Mouse (Mus musculus): ENCODE data around the gene Actr6. TPM values are rescaled to one million over a fixed set of nuclear protein-coding genes. Genes with fewer than 3 reads are reported as not detected.

The Actr6 gene
- polyA plus RNA-seq, 1 experiment from 2014 or later, result 21.5 TPM

DNA sequence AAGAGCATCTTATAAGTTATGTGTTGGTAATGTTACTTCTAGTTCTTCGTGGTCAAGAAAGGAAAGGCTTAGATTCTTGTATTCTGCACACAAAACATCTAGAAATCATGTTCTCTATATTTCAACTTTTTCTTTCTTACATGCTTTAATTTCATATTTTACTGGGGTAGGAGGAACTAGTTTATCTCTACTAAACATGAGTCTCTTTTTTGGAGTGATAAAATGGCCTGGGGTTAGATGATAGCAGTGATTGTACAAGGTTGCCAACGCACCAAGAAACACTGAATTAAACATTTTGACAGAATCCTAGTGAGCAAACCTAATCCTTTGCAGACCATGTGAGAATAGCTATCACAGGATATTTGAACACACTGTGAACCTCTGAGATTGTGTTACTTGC, 44.6 kb downstream of the Actr6 start:
- Histone ChIP-seq H3K36me3 (ENCODE audit: control insufficient read depth, insufficient read depth, low read length) (no peaks in the 10 kb centered on the region), H3K9ac (ENCODE audit: low read depth, low read length) (no peak overlapping the region), H3K27me3 (replicated peaks; ENCODE audit: control insufficient read depth, insufficient read depth, low read length) (no peaks in the 10 kb centered on the region), H3K27ac (ENCODE audit: low read length) (no peak overlapping the region), H3K4me3 (ENCODE audit: low read length) (no peak overlapping the region), H3K4me2 (ENCODE audit: low read depth, low read length) (no peak overlapping the region), H3K9me3 (ENCODE audit: control insufficient read depth, low read length) (no peaks in the 10 kb centered on the region), H3K4me1 (ENCODE audit: control insufficient read depth, insufficient read depth, low read length) (peaks cover 12% of the 10 kb centered on the region)
- 79% methylated on average over 2 of the region's 2 CpGs for WGBS
- ATAC-seq, result no peak

GRCm38 (mm10) chr10:89686139-89686808, 45.8 kb downstream of the Actr6 start, which contains the start of gene Scyl2:
Gene Scyl2, minus strand, starts transcription at chr10:89686285.
- no peaks in the 10 kb centered on the region for H3K27me3 ChIP-seq (replicated peaks; ENCODE audit: control insufficient read depth, insufficient read depth, low read length)
- ATAC-seq, result peak; percentile 99

GRCm38 (mm10) chr10:89685391-89686138, 46.5 kb downstream of the Actr6 start:
- Histone ChIP-seq H3K9ac (ENCODE audit: low read depth, low read length) (peak overlapping the region; percentile 96), H3K9me3 (ENCODE audit: control insufficient read depth, low read length) (no peaks in the 10 kb centered on the region), H3K4me3 (ENCODE audit: low read length) (peak overlapping the region; percentile 99), H3K36me3 (ENCODE audit: control insufficient read depth, insufficient read depth, low read length) (no peaks in the 10 kb centered on the region), H3K4me1 (ENCODE audit: control insufficient read depth, insufficient read depth, low read length) (peaks cover 15% of the 10 kb centered on the region), H3K27ac (ENCODE audit: low read length) (peak overlapping the region; percentile 83), H3K4me2 (ENCODE audit: low read depth, low read length) (peak overlapping the region; percentile 76), H3K27me3 (replicated peaks; ENCODE audit: control insufficient read depth, insufficient read depth, low read length) (no peaks in the 10 kb centered on the region)
- peak; percentile 80 for ATAC-seq
- WGBS, result 1% methylated on average over 51 of the region's 51 CpGs

More at GRCm38 (mm10) chr10:89686139-89686808, 45.8 kb downstream of the Actr6 start, which contains the start of gene Scyl2:
- Histone ChIP-seq H3K9ac (ENCODE audit: low read depth, low read length) (peak within 1 kb of the TSS; percentile 96), H3K4me1 (ENCODE audit: control insufficient read depth, insufficient read depth, low read length) (peaks cover 15% of the 10 kb centered on the region), H3K9me3 (ENCODE audit: control insufficient read depth, low read length) (no peaks in the 10 kb centered on the region), H3K4me3 (ENCODE audit: low read length) (peak within 1 kb of the TSS; percentile 99), H3K36me3 (ENCODE audit: control insufficient read depth, insufficient read depth, low read length) (no peaks in the 10 kb centered on the region), H3K4me2 (ENCODE audit: low read depth, low read length) (peak within 1 kb of the TSS; percentile 76), H3K27ac (ENCODE audit: low read length) (peak within 1 kb of the TSS; percentile 83)
- WGBS, result 5% methylated on average over 27 of the region's 31 CpGs

DNA sequence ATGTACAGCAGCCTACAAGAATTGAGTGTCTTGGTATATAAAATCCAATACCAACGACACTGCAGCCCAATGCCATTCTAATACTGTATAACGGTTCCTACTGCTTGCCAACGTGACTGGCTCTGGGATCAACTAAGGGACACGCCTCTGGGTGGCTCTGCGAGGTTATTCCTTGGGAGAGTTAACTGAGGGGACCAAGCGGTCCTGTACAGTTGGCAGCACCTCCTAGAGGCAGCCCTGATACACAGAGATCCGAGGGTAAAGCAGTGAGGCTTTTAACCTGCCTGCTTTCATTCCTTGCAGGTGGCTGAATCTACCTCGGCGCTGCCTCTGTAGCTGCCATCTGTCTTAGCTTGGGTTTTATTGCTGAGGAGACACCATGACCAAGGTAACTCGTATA, 49.1 kb downstream of the Actr6 start:
- no peak overlapping the region for H3K27ac ChIP-seq (ENCODE audit: low read length)
- H3K4me3 ChIP-seq (ENCODE audit: low read length), result no peak overlapping the region
- H3K4me1 ChIP-seq (ENCODE audit: control insufficient read depth, insufficient read depth, low read length), result peaks cover 15% of the 10 kb centered on the region
- H3K9ac ChIP-seq (ENCODE audit: low read depth, low read length), result no peak overlapping the region
- no peaks in the 10 kb centered on the region for H3K36me3 ChIP-seq (ENCODE audit: control insufficient read depth, insufficient read depth, low read length)
- H3K9me3 ChIP-seq (ENCODE audit: control insufficient read depth, low read length), result no peaks in the 10 kb centered on the region
- ATAC-seq, result no peak
- H3K27me3 ChIP-seq (replicated peaks; ENCODE audit: control insufficient read depth, insufficient read depth, low read length), result no peaks in the 10 kb centered on the region
- 75% methylated on average over 10 of the region's 10 CpGs for WGBS
- no peak overlapping the region for H3K4me2 ChIP-seq (ENCODE audit: low read depth, low read length)

- H3K27ac ChIP-seq (ENCODE audit: low read length), result no peak overlapping the region
- no peak overlapping the region for H3K9ac ChIP-seq (ENCODE audit: low read depth, low read length)
- no peaks in the 10 kb centered on the region for H3K36me3 ChIP-seq (ENCODE audit: control insufficient read depth, insufficient read depth, low read length)
- ATAC-seq, result no peak
- H3K27me3 ChIP-seq (replicated peaks; ENCODE audit: control insufficient read depth, insufficient read depth, low read length), result no peaks in the 10 kb centered on the region
- peaks cover 14% of the 10 kb centered on the region for H3K4me1 ChIP-seq (ENCODE audit: control insufficient read depth, insufficient read depth, low read length)
- H3K4me2 ChIP-seq (ENCODE audit: low read depth, low read length), result no peak overlapping the region
- no peaks in the 10 kb centered on the region for H3K9me3 ChIP-seq (ENCODE audit: control insufficient read depth, low read length)
- 76% methylated on average over 1 of the region's 1 CpGs for WGBS
- H3K4me3 ChIP-seq (ENCODE audit: low read length), result no peak overlapping the region
Measured at GRCm38 (mm10) chr10:89682157-89682556, 49.9 kb downstream of the Actr6 start.

- no peak for ATAC-seq
- H3K9ac ChIP-seq (ENCODE audit: low read depth, low read length), result no peak overlapping the region
- 86% methylated on average over 4 of the region's 4 CpGs for WGBS
- H3K4me2 ChIP-seq (ENCODE audit: low read depth, low read length), result no peak overlapping the region
- H3K27me3 ChIP-seq (replicated peaks; ENCODE audit: control insufficient read depth, insufficient read depth, low read length), result no peaks in the 10 kb centered on the region
- peaks cover 9% of the 10 kb centered on the region for H3K4me1 ChIP-seq (ENCODE audit: control insufficient read depth, insufficient read depth, low read length)
- H3K27ac ChIP-seq (ENCODE audit: low read length), result no peak overlapping the region
- no peaks in the 10 kb centered on the region for H3K9me3 ChIP-seq (ENCODE audit: control insufficient read depth, low read length)
- H3K4me3 ChIP-seq (ENCODE audit: low read length), result no peak overlapping the region
- no peaks in the 10 kb centered on the region for H3K36me3 ChIP-seq (ENCODE audit: control insufficient read depth, insufficient read depth, low read length)
Measured at GRCm38 (mm10) chr10:89681706-89682105, 50.4 kb downstream of the Actr6 start.

- no peak overlapping the region for H3K4me2 ChIP-seq (ENCODE audit: low read depth, low read length)
- no peak overlapping the region for H3K4me3 ChIP-seq (ENCODE audit: low read length)
- ATAC-seq, result no peak
- H3K36me3 ChIP-seq (ENCODE audit: control insufficient read depth, insufficient read depth, low read length), result no peaks in the 10 kb centered on the region
- H3K4me1 ChIP-seq (ENCODE audit: control insufficient read depth, insufficient read depth, low read length), result peaks cover 7% of the 10 kb centered on the region
- no peaks in the 10 kb centered on the region for H3K9me3 ChIP-seq (ENCODE audit: control insufficient read depth, low read length)
- H3K27me3 ChIP-seq (replicated peaks; ENCODE audit: control insufficient read depth, insufficient read depth, low read length), result no peaks in the 10 kb centered on the region
- 90% methylated on average over 3 of the region's 3 CpGs for WGBS
- H3K27ac ChIP-seq (ENCODE audit: low read length), result no peak overlapping the region
- no peak overlapping the region for H3K9ac ChIP-seq (ENCODE audit: low read depth, low read length)
Measured at GRCm38 (mm10) chr10:89680517-89680916, 51.6 kb downstream of the Actr6 start.

DNA sequence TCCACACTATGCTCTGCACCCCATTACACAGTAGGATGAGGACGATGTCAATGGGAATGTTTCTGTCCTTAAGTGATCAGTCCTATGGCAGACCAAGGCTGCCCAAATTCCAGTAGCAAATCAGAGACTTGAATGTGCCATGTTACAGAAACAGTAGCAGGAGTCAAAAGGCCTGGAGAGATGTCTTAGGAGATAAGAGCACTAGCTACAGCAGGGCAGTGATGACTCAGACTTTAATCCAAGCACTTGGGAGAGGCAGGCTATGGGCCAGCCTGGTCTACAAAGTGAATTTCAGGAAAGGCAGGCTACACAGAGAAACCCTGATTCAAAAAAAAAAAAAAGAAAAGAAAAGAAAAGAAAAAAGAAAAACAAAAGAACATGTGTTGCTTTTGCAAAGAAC, 52.6 kb downstream of the Actr6 start:
- H3K27ac ChIP-seq (ENCODE audit: low read length), result no peak overlapping the region
- H3K9me3 ChIP-seq (ENCODE audit: control insufficient read depth, low read length), result no peaks in the 10 kb centered on the region
- H3K4me3 ChIP-seq (ENCODE audit: low read length), result no peak overlapping the region
- no peaks in the 10 kb centered on the region for H3K27me3 ChIP-seq (replicated peaks; ENCODE audit: control insufficient read depth, insufficient read depth, low read length)
- peaks cover 3% of the 10 kb centered on the region; the same call in 1 of the 2 replicates for H3K4me1 ChIP-seq (ENCODE audit: control insufficient read depth, insufficient read depth, low read length)
- ATAC-seq, result no peak
- WGBS, result 87% methylated on average over 1 of the region's 1 CpGs
- no peak overlapping the region for H3K9ac ChIP-seq (ENCODE audit: low read depth, low read length)
- H3K36me3 ChIP-seq (ENCODE audit: control insufficient read depth, insufficient read depth, low read length), result no peaks in the 10 kb centered on the region
- no peak overlapping the region for H3K4me2 ChIP-seq (ENCODE audit: low read depth, low read length)

DNA sequence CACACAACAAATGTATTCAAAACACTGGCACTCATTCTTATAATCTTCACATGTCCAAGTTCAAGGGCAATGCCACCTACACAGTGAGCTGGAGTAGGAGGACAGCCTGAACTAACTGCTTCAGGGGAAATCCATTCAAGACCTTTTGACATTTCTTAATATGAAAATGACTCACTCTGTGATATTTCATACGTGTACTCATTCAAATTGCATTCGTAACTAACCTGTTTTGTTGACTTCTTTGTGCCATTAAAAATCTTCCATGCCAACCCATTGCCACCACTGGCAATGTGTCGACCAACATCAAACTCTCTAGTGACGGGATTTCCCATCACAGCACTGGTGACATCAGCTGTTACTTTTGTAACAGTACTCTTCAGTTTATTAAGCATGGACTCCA, 54.0 kb downstream of the Actr6 start:
- Histone ChIP-seq H3K27ac (ENCODE audit: low read length) (no peak overlapping the region), H3K9me3 (ENCODE audit: control insufficient read depth, low read length) (no peaks in the 10 kb centered on the region), H3K9ac (ENCODE audit: low read depth, low read length) (no peak overlapping the region), H3K36me3 (ENCODE audit: control insufficient read depth, insufficient read depth, low read length) (no peaks in the 10 kb centered on the region), H3K4me3 (ENCODE audit: low read length) (no peak overlapping the region), H3K4me1 (ENCODE audit: control insufficient read depth, insufficient read depth, low read length) (peaks cover 3% of the 10 kb centered on the region; the same call in 1 of the 2 replicates), H3K27me3 (replicated peaks; ENCODE audit: control insufficient read depth, insufficient read depth, low read length) (no peaks in the 10 kb centered on the region), H3K4me2 (ENCODE audit: low read depth, low read length) (no peak overlapping the region)
- WGBS, result 90% methylated on average over 4 of the region's 4 CpGs
- ATAC-seq, result no peak

All from intestine, embryonic 16.5 days (tissue).